Mouse (Mus musculus): ENCODE data around the gene Olfr1258.

- TF ChIP-seq CTCF (conservative IDR thresholded peaks at IDR 0.05 in 1 of 2, IDR thresholded peaks at IDR 0.05 in 1 of 2; ENCODE audit: low read depth in 2 of 2, low read length in 2 of 2) (no peak), TCF12 (IDR thresholded peaks at IDR 0.05; ENCODE audit: low read depth, low read length) (no peak), USF2 (conservative IDR thresholded peaks at IDR 0.05; ENCODE audit: low read depth, low read length) (no peak), PAX5 (IDR thresholded peaks at IDR 0.05; ENCODE audit: low read length) (no peak), RAD21 (IDR thresholded peaks at IDR 0.05; ENCODE audit: low read depth, low read length) (no peak), POLR2A (IDR thresholded peaks at IDR 0.05; ENCODE audit: low read depth, low read length) (no peak), ZC3H11A (IDR thresholded peaks at IDR 0.05; ENCODE audit: low read depth, low read length) (no peak), EP300 (IDR thresholded peaks at IDR 0.05; ENCODE audit: low read length) (peak; percentile 46), JUN (IDR thresholded peaks at IDR 0.05; ENCODE audit: insufficient read depth, low read depth, low read length) (no peak), USF1 (IDR thresholded peaks at IDR 0.05; ENCODE audit: low read depth, low read length) (no peak), E2F4 (IDR thresholded peaks at IDR 0.05; ENCODE audit: insufficient replicate concordance, low read depth, low read length) (no peak), ZNF384 (IDR thresholded peaks at IDR 0.05; ENCODE audit: low read depth, low read length) (no peak), HCFC1 (IDR thresholded peaks at IDR 0.05; ENCODE audit: low read depth, low read length) (no peak; the same call in 1 of the 2 replicates)
Observed at GRCm38 (mm10) chr2:89977709-89978108, 50.6 kb downstream of the Olfr1258 start.
